9 mouse cellular contexts compared by ENCODE assay signal in genomic region chr3:97764152-97764551, GRCm38 (mm10).
A peak's percentile ranks its signal among the peaks of the same experiment; 100 is the strongest.
DNase-seq lines count a peak whose midpoint lies in the region; ATAC-seq lines count a peak whose summit lies in the region.
"Had no signal": no experiment of that assay in that cellular context is flagged by ENCODE, and none has a peak within 500 bp of the region (broad histone marks: within the 10 kb centered on the region; RNA-seq: fewer than 3 reads in every experiment).

No protein-coding gene starts in this region.

- peaks cover 51% of the 10 kb centered on the region for H3K4me1 ChIP-seq in limb, embryonic 12.5 days (replicated peaks)
- peaks cover 46% of the 10 kb centered on the region for H3K4me1 ChIP-seq in limb, embryonic 10.5 days
- peaks cover 53% of the 10 kb centered on the region for H3K4me1 ChIP-seq in hindbrain, embryonic 14.5 days (replicated peaks; ENCODE audit: control insufficient read depth, insufficient read depth, low read length)
- peaks cover 54% of the 10 kb centered on the region for H3K4me1 ChIP-seq in neural tube, embryonic 15.5 days

- 79% methylated on average over 5 of the region's 5 CpGs for WGBS in limb, embryonic 12.5 days
- 92% methylated on average over 5 of the region's 5 CpGs for WGBS in limb, embryonic 10.5 days
- 56% methylated on average over 5 of the region's 5 CpGs for WGBS in hindbrain, embryonic 14.5 days
- WGBS in neural tube, embryonic 15.5 days = 51% methylated on average over 5 of the region's 5 CpGs

- H3K4me2 ChIP-seq in limb, embryonic 12.5 days = peak overlapping the region; percentile 26
- peak overlapping the region; percentile 80 for H3K4me2 ChIP-seq in hindbrain, embryonic 14.5 days (replicated peaks)
- peak overlapping the region; percentile 89 for H3K4me2 ChIP-seq in neural tube, embryonic 15.5 days

- DNase-seq in limb, embryonic 10.5 days (ENCODE audit: low spot score) = no peak
- DNase-seq in hindbrain, embryonic 14.5 days (ENCODE audit: low spot score) = no peak
- DNase-seq in kidney, postnatal 10 days = peak; percentile 57
- DNase-seq in spleen, postnatal 36 days (ENCODE audit: low spot score in 2 of 2) = no peak
- DNase-seq in layer of hippocampus, adult 9-10 months (ENCODE audit: low spot score) = no peak
- no peak for DNase-seq in frontal cortex, postnatal 14 days (ENCODE audit: low spot score in 2 of 2)
- DNase-seq: cerebellum, adult 11 months had no signal

- H3K36me3 ChIP-seq in limb, embryonic 12.5 days = no peaks in the 10 kb centered on the region
- 0 out of 2 replicates have a peak, but pooled peaks cover 4% of the 10 kb centered on the region for H3K36me3 ChIP-seq in limb, embryonic 10.5 days
- H3K36me3 ChIP-seq in hindbrain, embryonic 14.5 days (replicated peaks; ENCODE audit: control insufficient read depth, insufficient read depth) = peaks cover 4% of the 10 kb centered on the region; the same call in 1 of the 2 replicates
- peaks cover 5% of the 10 kb centered on the region for H3K36me3 ChIP-seq in neural tube, embryonic 15.5 days

- H3K4me3 ChIP-seq in limb, embryonic 12.5 days (replicated peaks) = no peak overlapping the region
- no peak overlapping the region for H3K4me3 ChIP-seq in limb, embryonic 10.5 days
- H3K4me3 ChIP-seq in hindbrain, embryonic 14.5 days (replicated peaks; ENCODE audit: low read length) = peak overlapping the region; percentile 32
- peak overlapping the region; percentile 33 for H3K4me3 ChIP-seq in neural tube, embryonic 15.5 days (replicated peaks)

- H3K27ac ChIP-seq in limb, embryonic 12.5 days = no peak overlapping the region
- no peak overlapping the region for H3K27ac ChIP-seq in limb, embryonic 10.5 days
- H3K27ac ChIP-seq in hindbrain, embryonic 14.5 days = no peak overlapping the region
- H3K27ac ChIP-seq in neural tube, embryonic 15.5 days (replicated peaks) = no peak overlapping the region

- no peak for ATAC-seq in limb, embryonic 12.5 days (ENCODE audit: insufficient number of reproducible peaks, insufficient read depth, low FRiP score, low TSS enrichment, low read depth)
- ATAC-seq in hindbrain, embryonic 14.5 days (ENCODE audit: low FRiP score) = no peak
- ATAC-seq in neural tube, embryonic 15.5 days (ENCODE audit: low FRiP score) = no peak

- H3K27me3 ChIP-seq in limb, embryonic 12.5 days = no peaks in the 10 kb centered on the region
- no peaks in the 10 kb centered on the region for H3K27me3 ChIP-seq in limb, embryonic 10.5 days (ENCODE audit: low read depth, poor library complexity, severe bottlenecking)
- no peaks in the 10 kb centered on the region for H3K27me3 ChIP-seq in hindbrain, embryonic 14.5 days (ENCODE audit: control insufficient read depth, insufficient read depth, low read length)
- H3K27me3 ChIP-seq in neural tube, embryonic 15.5 days (replicated peaks) = no peaks in the 10 kb centered on the region

- no peak overlapping the region for H3K9ac ChIP-seq in limb, embryonic 12.5 days (replicated peaks)
- peak overlapping the region; percentile 41 for H3K9ac ChIP-seq in hindbrain, embryonic 14.5 days
- H3K9ac ChIP-seq in neural tube, embryonic 15.5 days (replicated peaks) = peak overlapping the region; percentile 37; the same call in 1 of the 2 replicates

- no peaks in the 10 kb centered on the region for H3K9me3 ChIP-seq in limb, embryonic 12.5 days
- no peaks in the 10 kb centered on the region for H3K9me3 ChIP-seq in limb, embryonic 10.5 days (replicated peaks)
- H3K9me3 ChIP-seq in hindbrain, embryonic 14.5 days (ENCODE audit: control insufficient read depth, low read length) = no peaks in the 10 kb centered on the region
- no peaks in the 10 kb centered on the region for H3K9me3 ChIP-seq in neural tube, embryonic 15.5 days (replicated peaks)

Comparison
In these comparisons a context has a peak if more than half of its experiments do, and no peak if none do; other contexts are left out.
1. H3K4me2 ChIP-seq: peak in every context shown above with its lines; median percentile 89 in neural tube, embryonic 15.5 days; 80 in hindbrain, embryonic 14.5 days; 26 in limb, embryonic 12.5 days.
2. H3K4me3 ChIP-seq: peak in hindbrain, embryonic 14.5 days (single experiment) and neural tube, embryonic 15.5 days (single experiment); none in limb, embryonic 12.5 days (single experiment) and limb, embryonic 10.5 days (single experiment).